Mouse (Mus musculus) brain, embryonic 14.5 days (tissue): ENCODE measurements around the gene Xpo4.

Source experiments
- CTCF ChIP-seq: fragments of 200-500 bp; IDR thresholded peaks from 2 replicates; pipeline ENCODE4 v1.5.1; 2012; ENCODE audit warnings: inconsistent platforms, mild to moderate bottlenecking, moderate library complexity, borderline replicate concordance; ENCODE audit not compliant: insufficient read depth, insufficient read length; ENCODE audit errors: extremely low read depth
- POLR2A ChIP-seq: fragments of 200-500 bp; IDR thresholded peaks from 2 replicates; pipeline ENCODE4 v1.6.1; 2012; ENCODE audit warnings: mild to moderate bottlenecking, inconsistent platforms, borderline replicate concordance; ENCODE audit not compliant: poor library complexity, insufficient read depth, insufficient read length, severe bottlenecking; ENCODE audit errors: extremely low read depth

DNA sequence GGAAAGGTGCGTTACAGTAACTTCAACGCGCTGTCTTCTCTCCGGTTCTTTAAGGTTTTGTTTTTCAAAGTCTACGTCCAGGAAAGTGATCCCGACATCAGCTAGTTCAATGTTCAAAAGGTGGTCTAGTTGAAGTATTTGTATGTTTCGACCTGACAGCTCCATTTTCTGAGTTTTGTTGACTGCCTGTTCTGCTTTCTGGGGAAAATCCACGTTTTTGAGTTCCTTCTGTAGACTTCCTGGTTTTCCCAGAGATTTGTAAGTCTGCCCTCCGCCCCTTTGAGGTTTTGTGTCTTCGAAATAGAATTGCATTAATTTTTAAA, 359 bp upstream of the Xpo4 start:
- TF ChIP-seq CTCF (no peak), POLR2A (no peak)
